Mouse (Mus musculus): ENCODE results near the gene A930009A15Rik.

DNA sequence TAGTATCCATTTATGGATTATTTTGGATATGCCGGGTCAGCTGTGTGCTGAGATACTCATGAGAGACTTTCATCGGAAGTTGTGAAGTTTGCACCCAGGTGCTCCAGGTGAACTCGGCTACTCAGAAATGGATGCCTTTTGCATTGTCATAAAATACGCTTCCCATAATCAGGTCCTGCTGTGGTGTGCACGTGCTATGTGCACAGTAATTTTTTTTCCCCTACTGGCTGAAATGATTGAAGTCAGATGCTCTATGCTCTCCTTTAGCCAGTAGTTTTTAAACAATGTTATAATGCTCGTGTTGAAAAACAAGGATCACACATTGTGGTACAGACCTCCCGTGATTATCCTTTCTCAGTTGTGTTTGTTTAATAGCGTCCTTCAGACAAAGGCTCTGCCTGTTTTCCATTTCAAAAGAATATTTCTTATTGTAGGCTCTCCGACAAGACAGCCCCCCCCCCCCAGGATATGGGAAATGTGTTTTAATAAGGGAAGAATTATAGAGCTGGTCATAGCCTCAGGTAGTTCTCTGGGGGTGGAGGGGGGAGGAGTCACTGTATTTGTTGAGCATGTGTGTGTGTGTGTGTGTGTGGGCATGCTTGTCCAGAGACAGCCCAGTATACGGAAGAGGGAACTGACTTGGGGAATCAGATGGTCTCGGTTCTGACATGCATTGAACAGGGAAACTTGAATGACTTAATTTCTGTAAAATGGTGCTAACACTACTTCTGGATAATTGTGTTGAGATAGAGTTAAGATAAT is 16.3 kb upstream of the A930009A15Rik start:
- TF ChIP-seq CTCF (IDR thresholded peaks at IDR 0.05; ENCODE audit: insufficient read depth, low read depth, low read length) (no peak), POLR2A (IDR thresholded peaks at IDR 0.05; ENCODE audit: insufficient read depth, low read depth, low read length) (no peak)

Measured in olfactory bulb, adult 2 months (tissue).